Mouse (Mus musculus) hindbrain, embryonic 10.5 days (tissue): Measurements from ENCODE around the gene Eif4enif1. TPM values are rescaled to one million over a fixed set of nuclear protein-coding genes. Genes with fewer than 3 reads are reported as not detected.

ENCODE experiments used
- DNase-seq: peaks from one replicate; pipeline ENCODE4 v3.0.0-alpha.2; 2017; ENCODE audit warnings: low spot score
- H3K27ac ChIP-seq: fragments of 300-500 bp; sonication (generic); 2 replicates; pipeline ENCODE4 v1.5.1; 2016; ENCODE audit warnings: mild to moderate bottlenecking, moderate library complexity
- H3K27me3 ChIP-seq: fragments of 300-500 bp; sonication (generic); 2 replicates; pipeline ENCODE4 v1.6.1; 2016; ENCODE audit warnings: mild to moderate bottlenecking; ENCODE audit not compliant: poor library complexity, insufficient read depth, severe bottlenecking
- H3K36me3 ChIP-seq: fragments of 300-500 bp; sonication (generic); 2 replicates; pipeline ENCODE4 v1.6.1; 2016; ENCODE audit warnings: mild to moderate bottlenecking, moderate library complexity
- H3K4me1 ChIP-seq: fragments of 300-500 bp; sonication (generic); replicated peaks from 2 replicates; pipeline ENCODE4 v1.6.1; 2016; ENCODE audit warnings: mild to moderate bottlenecking
- H3K4me3 ChIP-seq: fragments of 300-500 bp; sonication (generic); 2 replicates; pipeline ENCODE4 v1.5.1; 2016; ENCODE audit warnings: mild to moderate bottlenecking, moderate library complexity
- H3K9me3 ChIP-seq: fragments of 300-500 bp; sonication (generic); 2 replicates; pipeline ENCODE4 v1.6.1; 2016; ENCODE audit warnings: mild to moderate bottlenecking, moderate library complexity
- WGBS: fragments of 180-500 bp; shearing (Covaris S2); methylation state at CpG from one replicate; pipeline ENCODE4 v1.1.7; 2016; 5-methylcytosine and 5-hydroxymethylcytosine counted together
- polyA plus RNA-seq: library from polyadenylated mRNA; unstranded; fragments of >200 nt; fragmentation: Nextera tagmentation; extraction: Ambion mirVana; gene quantifications from 2 replicates; pipeline ENCODE4 v1.2.1, GENCODE M21; 2016

Gene Eif4enif1
- polyA plus RNA-seq, 1 experiment from 2014 or later = 48.4 TPM

GRCm38 (mm10) chr11:3288521-3289301 is 86.5 kb downstream of the Eif4enif1 start, which contains the start of gene Patz1:
Gene Patz1 (plus strand): TSS chr11:3288874.
- under 1% methylated on average over 41 of the region's 41 CpGs for WGBS
- Histone ChIP-seq H3K36me3 (peaks cover 26% of the 10 kb centered on the region), H3K27ac (peak within 1 kb of the TSS; percentile 100), H3K4me3 (peak within 1 kb of the TSS; percentile 95), H3K4me1 (peaks cover 32% of the 10 kb centered on the region), H3K27me3 (no peaks in the 10 kb centered on the region), H3K9me3 (0 out of 2 replicates have a peak, but pooled peaks cover 3% of the 10 kb centered on the region)
- DNase-seq = peak; percentile 75

GRCm38 (mm10) chr11:3289302-3289802 is 87.2 kb downstream of the Eif4enif1 start:
- peaks cover 32% of the 10 kb centered on the region for H3K36me3 ChIP-seq
- WGBS = 2% methylated on average over 39 of the region's 40 CpGs
- peak overlapping the region; percentile 95 for H3K4me3 ChIP-seq
- H3K4me1 ChIP-seq = peaks cover 39% of the 10 kb centered on the region
- peak overlapping the region; percentile 100 for H3K27ac ChIP-seq
- no peaks in the 10 kb centered on the region for H3K27me3 ChIP-seq
- H3K9me3 ChIP-seq = 0 out of 2 replicates have a peak, but pooled peaks cover 3% of the 10 kb centered on the region
- peak; percentile 95 for DNase-seq

- Histone ChIP-seq H3K36me3 (peaks cover 39% of the 10 kb centered on the region), H3K27ac (peak overlapping the region; percentile 100), H3K4me3 (peak overlapping the region; percentile 95), H3K9me3 (0 out of 2 replicates have a peak, but pooled peaks cover 3% of the 10 kb centered on the region), H3K4me1 (peaks cover 46% of the 10 kb centered on the region), H3K27me3 (no peaks in the 10 kb centered on the region)
- peak; percentile 87 for DNase-seq
- WGBS = under 1% methylated on average over 91 of the region's 92 CpGs
These were observed 87.8 kb downstream of the Eif4enif1 start for GRCm38 (mm10) chr11:3289803-3290639.

GRCm38 (mm10) chr11:3290640-3291310 is 88.6 kb downstream of the Eif4enif1 start:
- H3K27ac ChIP-seq = peak overlapping the region; percentile 100
- H3K36me3 ChIP-seq = peaks cover 46% of the 10 kb centered on the region
- H3K9me3 ChIP-seq = 0 out of 2 replicates have a peak, but pooled peaks cover 3% of the 10 kb centered on the region
- H3K4me1 ChIP-seq = peaks cover 53% of the 10 kb centered on the region
- peak; percentile 61 for DNase-seq
- H3K27me3 ChIP-seq = no peaks in the 10 kb centered on the region
- under 1% methylated on average over 50 of the region's 50 CpGs for WGBS
- peak overlapping the region; percentile 95 for H3K4me3 ChIP-seq

GRCm38 (mm10) chr11:3291311-3292061 is 89.3 kb downstream of the Eif4enif1 start:
- H3K36me3 ChIP-seq = peaks cover 53% of the 10 kb centered on the region
- peaks cover 60% of the 10 kb centered on the region for H3K4me1 ChIP-seq
- WGBS = 2% methylated on average over 26 of the region's 26 CpGs
- H3K27me3 ChIP-seq = no peaks in the 10 kb centered on the region
- DNase-seq = peak; percentile 57
- 0 out of 2 replicates have a peak, but pooled peaks cover 3% of the 10 kb centered on the region for H3K9me3 ChIP-seq
- peak overlapping the region; percentile 100 for H3K27ac ChIP-seq
- H3K4me3 ChIP-seq = peak overlapping the region; percentile 95

- Histone ChIP-seq H3K27me3 (no peaks in the 10 kb centered on the region), H3K4me3 (peak overlapping the region; percentile 95), H3K27ac (peak overlapping the region; percentile 100), H3K36me3 (peaks cover 59% of the 10 kb centered on the region), H3K9me3 (0 out of 2 replicates have a peak, but pooled peaks cover 3% of the 10 kb centered on the region), H3K4me1 (peaks cover 65% of the 10 kb centered on the region)
- WGBS = 0% methylated on average over 8 of the region's 8 CpGs
- DNase-seq = peak; percentile 89
These were observed 89.8 kb downstream of the Eif4enif1 start for GRCm38 (mm10) chr11:3292062-3292421.

- under 1% methylated on average over 8 of the region's 8 CpGs for WGBS
- Histone ChIP-seq H3K4me1 (peaks cover 59% of the 10 kb centered on the region), H3K27me3 (no peaks in the 10 kb centered on the region), H3K27ac (peak overlapping the region; percentile 100), H3K4me3 (peak overlapping the region; percentile 95), H3K9me3 (0 out of 2 replicates have a peak, but pooled peaks cover 3% of the 10 kb centered on the region), H3K36me3 (peaks cover 66% of the 10 kb centered on the region)
- peak; percentile 92 for DNase-seq
These were observed 90.6 kb downstream of the Eif4enif1 start for GRCm38 (mm10) chr11:3292711-3293249.

GRCm38 (mm10) chr11:3293361-3293760 is 91.2 kb downstream of the Eif4enif1 start:
- 21% methylated on average over 4 of the region's 4 CpGs for WGBS
- peak; percentile 23 for DNase-seq
- peaks cover 72% of the 10 kb centered on the region for H3K36me3 ChIP-seq

More at GRCm38 (mm10) chr11:3293361-3293760, 91.2 kb downstream of the Eif4enif1 start:
- Histone ChIP-seq H3K27ac (peak overlapping the region; percentile 100), H3K4me1 (peaks cover 54% of the 10 kb centered on the region), H3K27me3 (no peaks in the 10 kb centered on the region), H3K4me3 (peak overlapping the region; percentile 95), H3K9me3 (0 out of 2 replicates have a peak, but pooled peaks cover 3% of the 10 kb centered on the region)

Other genes starting within 250 kb of the Eif4enif1 start
- 12.7 and 14.4 TPM in 2 replicates for gene Sfi1, start 8.9 kb upstream of the Eif4enif1 start, polyA plus RNA-seq
- gene Drg1, start 64.0 kb downstream of the Eif4enif1 start, polyA plus RNA-seq = 317 and 322 TPM in 2 replicates
- gene Patz1, start 86.5 kb downstream of the Eif4enif1 start, polyA plus RNA-seq = 106 and 116 TPM in 2 replicates
- 9.3 and 9.4 TPM in 2 replicates for gene Pik3ip1, start 128.0 kb downstream of the Eif4enif1 start, polyA plus RNA-seq
- 62.0 and 82.2 TPM in 2 replicates for gene Limk2, start 206.8 kb downstream of the Eif4enif1 start, polyA plus RNA-seq
- gene Rnf185, start 250.0 kb downstream of the Eif4enif1 start, polyA plus RNA-seq = 42.1 and 44.5 TPM in 2 replicates